Mouse (Mus musculus): ENCODE results near the gene H2afx. TPM values are rescaled to one million over a fixed set of nuclear protein-coding genes. Genes with fewer than 3 reads are reported as not detected.
"Not testable (repeated sequence)": the region's sequence is repeated elsewhere in the genome, so short reads cannot be mapped to it uniquely, and the experiment has no call there.

Gene H2afx
- polyA plus RNA-seq, 1 experiment: 255 TPM

DNA sequence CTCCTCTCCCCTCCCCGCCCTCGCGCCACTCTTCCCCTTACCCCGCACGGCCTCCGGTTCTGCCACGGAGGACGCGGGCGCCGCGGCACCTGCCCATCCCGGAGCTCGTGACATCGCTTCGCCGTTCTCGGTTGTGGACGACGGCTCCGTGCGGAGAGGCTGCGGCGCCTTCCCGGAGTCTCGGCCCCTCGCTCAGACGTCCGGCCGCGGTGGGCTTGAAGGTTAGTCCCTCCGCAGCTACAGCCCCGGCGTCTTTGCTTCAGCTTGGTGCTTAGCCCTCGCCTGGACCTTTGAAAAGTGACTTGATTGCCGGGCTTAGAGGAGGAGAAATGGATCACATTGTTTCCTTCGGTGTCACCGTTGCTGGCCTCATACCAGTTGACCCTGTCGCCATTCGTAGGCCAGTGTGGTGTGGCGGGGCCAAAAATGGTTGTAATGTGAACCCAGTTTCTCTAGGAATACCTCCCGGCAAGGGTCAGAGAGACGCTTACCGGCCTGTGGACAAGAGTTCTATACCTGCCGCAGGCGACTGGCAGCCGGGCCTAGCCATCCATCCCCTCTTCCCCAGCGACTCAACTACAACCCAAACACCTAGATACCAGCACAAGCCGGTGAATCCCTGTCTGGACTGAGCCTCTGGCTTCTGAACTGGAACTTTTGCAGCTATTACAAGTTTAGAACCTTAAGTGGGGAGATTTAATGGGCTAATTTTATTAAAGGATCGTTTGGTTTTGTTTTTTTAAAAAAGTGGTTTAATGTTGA, 1.0 kb downstream of the H2afx start:
- Histone ChIP-seq H3K36me3 (ENCODE audit: control insufficient read depth, insufficient read depth, low read length) (peaks cover 26% of the 10 kb centered on the region), H3K4me3 (ENCODE audit: low read depth, low read length) (peak overlapping the region; percentile 75), H3K27me3 (ENCODE audit: control insufficient read depth, insufficient read depth, low read length) (no peaks in the 10 kb centered on the region), H3K27ac (ENCODE audit: insufficient read depth, low read depth, low read length) (peak overlapping the region; percentile 74), H3K4me1 (ENCODE audit: control insufficient read depth, insufficient read depth, insufficient read length, low read length) (peaks cover 2% of the 10 kb centered on the region; the same call in 1 of the 2 replicates)
- under 1% methylated on average over 50 of the region's 50 CpGs for WGBS
- TF ChIP-seq CTCF (IDR thresholded peaks at IDR 0.05; ENCODE audit: extremely low read depth, insufficient read length, insufficient replicate concordance, low read depth, low read length): no peak
- no peak; the same call in 1 of the 2 replicates for TF ChIP-seq POLR2A (IDR thresholded peaks at IDR 0.05; ENCODE audit: low read depth, low read length)

DNA sequence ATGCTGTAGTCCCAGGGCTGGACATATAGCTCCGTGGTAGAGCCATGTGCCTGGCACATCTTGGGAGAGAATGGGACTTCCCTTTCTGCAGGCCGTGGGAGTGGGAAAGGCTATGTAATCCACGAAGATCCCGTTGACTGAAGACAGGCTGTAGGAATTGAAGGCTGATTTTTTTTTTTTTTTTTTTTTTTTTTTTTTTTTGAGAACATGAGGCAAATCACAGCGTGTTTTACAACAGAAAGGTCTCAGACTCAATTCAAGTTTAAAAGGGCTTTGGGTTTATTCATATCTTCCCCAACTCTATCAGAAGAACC, 1.6 kb downstream of the H2afx start:
- 4% methylated on average over 5 of the region's 5 CpGs for WGBS
- H3K36me3 ChIP-seq (ENCODE audit: control insufficient read depth, insufficient read depth, low read length): peaks cover 26% of the 10 kb centered on the region
- no peak for TF ChIP-seq POLR2A (IDR thresholded peaks at IDR 0.05; ENCODE audit: low read depth, low read length)
- H3K27me3 ChIP-seq (ENCODE audit: control insufficient read depth, insufficient read depth, low read length): no peaks in the 10 kb centered on the region
- H3K4me3 ChIP-seq (ENCODE audit: low read depth, low read length): peak overlapping the region; percentile 75
- H3K4me1 ChIP-seq (ENCODE audit: control insufficient read depth, insufficient read depth, insufficient read length, low read length): peaks cover 2% of the 10 kb centered on the region; the same call in 1 of the 2 replicates
- no peak overlapping the region for H3K27ac ChIP-seq (ENCODE audit: insufficient read depth, low read depth, low read length)

DNA sequence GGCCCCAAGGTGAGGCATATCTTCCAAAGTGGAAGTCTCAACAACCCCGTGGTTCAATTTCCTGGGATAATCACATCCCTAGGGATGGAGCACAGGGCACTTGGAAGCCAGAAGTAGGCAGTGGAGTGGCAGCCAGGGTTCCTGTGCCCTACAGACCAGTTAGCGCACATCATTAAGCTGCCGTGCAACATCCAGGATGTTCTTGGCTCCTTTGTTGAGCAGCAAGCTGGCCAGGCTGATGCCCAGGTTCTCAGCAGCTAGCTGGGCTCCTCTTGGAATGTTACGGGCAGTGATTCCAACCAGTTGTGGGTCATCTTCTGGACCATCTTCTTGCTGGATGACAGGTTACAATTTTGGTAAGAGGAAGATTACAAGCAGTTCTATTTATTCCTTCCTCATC, 2.0 kb downstream of the H2afx start:
- H3K36me3 ChIP-seq (ENCODE audit: control insufficient read depth, insufficient read depth, low read length): peaks cover 24% of the 10 kb centered on the region
- H3K4me3 ChIP-seq (ENCODE audit: low read depth, low read length): peak overlapping the region; percentile 35
- H3K27me3 ChIP-seq (ENCODE audit: control insufficient read depth, insufficient read depth, low read length); H3K4me1 ChIP-seq (ENCODE audit: control insufficient read depth, insufficient read depth, insufficient read length, low read length); H3K27ac ChIP-seq (ENCODE audit: insufficient read depth, low read depth, low read length): not testable (repeated sequence)
- WGBS: 28% methylated on average over 4 of the region's 4 CpGs

DNA sequence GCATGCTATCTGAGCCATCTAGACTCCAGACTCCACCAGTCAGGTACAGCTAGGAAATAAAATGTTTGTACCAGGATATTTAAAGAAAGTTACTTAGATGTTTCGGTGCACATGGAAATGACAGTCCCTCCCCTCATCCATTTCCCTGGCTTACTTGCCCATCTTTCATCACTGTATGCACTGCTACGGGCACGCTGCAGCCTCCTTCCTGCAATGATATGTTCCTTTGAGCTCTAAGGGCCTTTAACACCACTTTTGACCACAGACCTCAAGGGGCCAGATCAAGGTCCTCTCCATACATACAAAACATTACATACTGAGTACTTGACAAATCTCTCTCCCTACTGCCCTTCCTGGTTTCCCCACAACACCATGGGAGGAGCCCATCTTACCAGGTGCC, 2.5 kb downstream of the H2afx start:
- no peak overlapping the region for H3K27ac ChIP-seq (ENCODE audit: insufficient read depth, low read depth, low read length)
- 49% methylated on average over 3 of the region's 3 CpGs for WGBS
- peaks cover 2% of the 10 kb centered on the region; the same call in 1 of the 2 replicates for H3K4me1 ChIP-seq (ENCODE audit: control insufficient read depth, insufficient read depth, insufficient read length, low read length)
- H3K4me3 ChIP-seq (ENCODE audit: low read depth, low read length): no peak overlapping the region
- no peak for TF ChIP-seq CTCF (IDR thresholded peaks at IDR 0.05; ENCODE audit: extremely low read depth, insufficient read length, insufficient replicate concordance, low read depth, low read length)
- TF ChIP-seq POLR2A (IDR thresholded peaks at IDR 0.05; ENCODE audit: low read depth, low read length): no peak
- H3K36me3 ChIP-seq (ENCODE audit: control insufficient read depth, insufficient read depth, low read length): peaks cover 19% of the 10 kb centered on the region
- H3K27me3 ChIP-seq (ENCODE audit: control insufficient read depth, insufficient read depth, low read length): no peaks in the 10 kb centered on the region

DNA sequence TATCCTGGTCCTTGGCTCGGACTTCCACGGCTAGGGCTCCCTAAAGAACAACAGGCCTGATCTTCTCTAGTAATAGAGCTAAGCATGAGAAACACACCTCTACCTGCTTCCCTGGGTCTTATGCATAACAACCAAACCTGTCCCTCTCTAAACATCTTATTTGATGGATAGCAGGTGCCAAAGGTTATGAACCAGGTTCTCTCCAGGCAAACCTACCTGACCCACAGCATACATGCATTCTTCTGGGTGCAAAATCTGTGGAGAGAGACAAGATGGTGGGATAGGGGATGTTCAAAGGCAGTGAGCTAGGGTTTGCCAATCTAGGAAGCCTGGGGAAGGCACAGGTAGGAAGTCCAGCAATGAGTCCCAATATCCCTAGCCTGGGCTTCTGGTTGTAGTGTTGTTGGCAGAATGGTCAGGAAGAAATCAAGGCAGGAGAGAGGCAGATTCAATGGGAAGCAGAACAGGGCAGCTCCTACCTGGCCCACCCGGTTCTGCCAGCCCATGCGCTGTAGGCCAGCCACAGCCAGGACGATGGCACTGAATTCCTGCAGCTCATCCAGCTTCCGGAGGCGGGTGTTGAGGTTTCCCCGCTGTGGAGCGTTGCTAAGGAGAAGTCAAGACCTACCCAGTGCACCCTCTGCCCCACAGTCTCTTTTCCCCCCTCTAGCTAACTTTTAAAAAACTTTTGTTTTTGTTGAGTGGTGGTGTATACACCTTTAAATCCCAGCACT, 3.1 kb downstream of the H2afx start:
- WGBS: 60% methylated on average over 9 of the region's 9 CpGs
- no peak overlapping the region for H3K4me3 ChIP-seq (ENCODE audit: low read depth, low read length)
- no peak overlapping the region for H3K27ac ChIP-seq (ENCODE audit: insufficient read depth, low read depth, low read length)
- H3K36me3 ChIP-seq (ENCODE audit: control insufficient read depth, insufficient read depth, low read length): peaks cover 15% of the 10 kb centered on the region
- H3K4me1 ChIP-seq (ENCODE audit: control insufficient read depth, insufficient read depth, insufficient read length, low read length): peaks cover 4% of the 10 kb centered on the region
- no peaks in the 10 kb centered on the region for H3K27me3 ChIP-seq (ENCODE audit: control insufficient read depth, insufficient read depth, low read length)
- TF ChIP-seq CTCF (IDR thresholded peaks at IDR 0.05; ENCODE audit: extremely low read depth, insufficient read length, insufficient replicate concordance, low read depth, low read length): no peak

DNA sequence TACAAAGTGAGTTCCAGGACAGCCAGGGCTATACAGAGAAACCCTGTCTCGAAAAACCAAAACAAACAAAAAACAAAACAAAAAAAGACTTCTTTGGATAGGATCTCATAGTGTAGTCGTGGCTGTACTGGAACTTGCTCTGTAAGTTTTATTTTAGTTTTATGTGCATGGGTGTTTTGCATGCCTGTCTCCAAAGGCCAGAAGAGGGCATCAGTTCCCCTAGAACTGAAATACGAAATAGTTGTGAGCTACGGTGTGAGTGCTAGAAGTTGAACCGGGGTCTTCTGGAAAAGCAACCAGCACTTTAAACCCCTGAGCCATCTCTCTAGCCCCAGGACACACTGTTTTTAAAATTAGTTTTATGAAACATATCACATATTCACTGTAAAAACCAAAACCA, 4.1 kb downstream of the H2afx start:
- Histone ChIP-seq H3K27me3 (ENCODE audit: control insufficient read depth, insufficient read depth, low read length) (no peaks in the 10 kb centered on the region), H3K27ac (ENCODE audit: insufficient read depth, low read depth, low read length) (no peak overlapping the region), H3K4me1 (ENCODE audit: control insufficient read depth, insufficient read depth, insufficient read length, low read length) (peaks cover 9% of the 10 kb centered on the region), H3K4me3 (ENCODE audit: low read depth, low read length) (no peak overlapping the region), H3K36me3 (ENCODE audit: control insufficient read depth, insufficient read depth, low read length) (peaks cover 6% of the 10 kb centered on the region; the same call in 1 of the 2 replicates)
- WGBS: 80% methylated on average over 5 of the region's 5 CpGs
- TF ChIP-seq CTCF (IDR thresholded peaks at IDR 0.05; ENCODE audit: extremely low read depth, insufficient read length, insufficient replicate concordance, low read depth, low read length): no peak
- no peak for TF ChIP-seq POLR2A (IDR thresholded peaks at IDR 0.05; ENCODE audit: low read depth, low read length)

DNA sequence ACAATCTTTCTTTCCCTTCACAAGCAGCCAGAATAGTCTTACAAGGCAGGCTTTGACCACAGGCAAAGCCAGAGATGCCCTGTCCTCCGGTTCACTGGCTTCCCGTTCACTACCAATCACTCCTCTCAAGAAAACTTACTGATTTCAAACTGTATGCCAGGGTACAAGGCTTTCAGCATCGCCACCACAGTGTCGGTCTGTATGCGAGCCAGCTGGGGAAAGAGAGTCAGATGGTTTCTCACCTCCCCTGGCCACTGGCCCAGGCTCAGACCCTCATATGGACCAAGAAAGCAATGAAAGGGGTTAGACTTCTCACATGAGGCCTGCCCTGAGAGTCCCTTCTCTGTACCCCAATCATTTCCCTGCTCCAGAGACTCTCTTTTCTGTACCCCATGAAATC, 7.0 kb downstream of the H2afx start:
- Histone ChIP-seq H3K4me1 (ENCODE audit: control insufficient read depth, insufficient read depth, insufficient read length, low read length) (peaks cover 9% of the 10 kb centered on the region), H3K27ac (ENCODE audit: insufficient read depth, low read depth, low read length) (no peak overlapping the region), H3K4me3 (ENCODE audit: low read depth, low read length) (no peak overlapping the region), H3K27me3 (ENCODE audit: control insufficient read depth, insufficient read depth, low read length) (no peaks in the 10 kb centered on the region), H3K36me3 (ENCODE audit: control insufficient read depth, insufficient read depth, low read length) (peaks cover 7% of the 10 kb centered on the region; the same call in 1 of the 2 replicates)
- WGBS: 91% methylated on average over 5 of the region's 5 CpGs
- TF ChIP-seq CTCF (IDR thresholded peaks at IDR 0.05; ENCODE audit: extremely low read depth, insufficient read length, insufficient replicate concordance, low read depth, low read length): no peak
- TF ChIP-seq POLR2A (IDR thresholded peaks at IDR 0.05; ENCODE audit: low read depth, low read length): no peak

All from small intestine, adult 2 months (tissue).